Comparison of ENCODE assay signal across 11 mouse cellular contexts in genomic region chr5:118891131-118891530, GRCm38 (mm10).
DNase-seq lines count a peak whose midpoint lies in the region; ATAC-seq and TF ChIP-seq lines count a peak whose summit lies in the region.
"Had no signal": no experiment of that assay in that cellular context is flagged by ENCODE, and none has a peak within 500 bp of the region (broad histone marks: within the 10 kb centered on the region; RNA-seq: fewer than 3 reads in every experiment).

No protein-coding gene starts in this region.

- H3K4me3 ChIP-seq in lung, embryonic 14.5 days (ENCODE audit: low read depth, low read length), result no peak overlapping the region
- no peak overlapping the region for H3K4me3 ChIP-seq in embryonic facial prominence, embryonic 13.5 days
- H3K4me3 ChIP-seq in liver, embryonic 11.5 days (ENCODE audit: low read depth, low read length), result no peak overlapping the region
- H3K4me3 ChIP-seq: liver, embryonic 12.5 days had no signal

- no peak for ATAC-seq in lung, embryonic 14.5 days (ENCODE audit: insufficient read depth)
- peak; percentile 59 for ATAC-seq in embryonic facial prominence, embryonic 13.5 days (ENCODE audit: insufficient number of reproducible peaks, insufficient read depth, low FRiP score, low TSS enrichment, low read depth)
- no peak for ATAC-seq in liver, embryonic 11.5 days (replicated peaks; ENCODE audit: low FRiP score)
- ATAC-seq: liver, embryonic 12.5 days; Patski had no signal

- TF ChIP-seq CTCF in lung, embryonic 14.5 days (IDR thresholded peaks at IDR 0.05; ENCODE audit: low read depth), result no peak

- no peak overlapping the region for H3K4me2 ChIP-seq in lung, embryonic 14.5 days
- H3K4me2 ChIP-seq in embryonic facial prominence, embryonic 13.5 days, result peak overlapping the region; percentile 18; the same call in 1 of the 2 replicates
- no peak overlapping the region for H3K4me2 ChIP-seq in liver, embryonic 11.5 days
- H3K4me2 ChIP-seq: liver, embryonic 12.5 days had no signal

- no peaks in the 10 kb centered on the region for H3K27me3 ChIP-seq in lung, embryonic 14.5 days (ENCODE audit: insufficient read depth, low read length)
- H3K27me3 ChIP-seq in embryonic facial prominence, embryonic 13.5 days, result no peaks in the 10 kb centered on the region
- 0 out of 2 replicates have a peak, but pooled peaks cover 3% of the 10 kb centered on the region for H3K27me3 ChIP-seq in liver, embryonic 11.5 days (replicated peaks; ENCODE audit: control insufficient read depth, insufficient read depth, low read length)
- H3K27me3 ChIP-seq: liver, embryonic 12.5 days; Patski had no signal

- H3K27ac ChIP-seq in lung, embryonic 14.5 days (ENCODE audit: low read depth), result no peak overlapping the region
- H3K27ac ChIP-seq in embryonic facial prominence, embryonic 13.5 days, result peak overlapping the region; percentile 82
- H3K27ac ChIP-seq in liver, embryonic 11.5 days (ENCODE audit: low read depth, low read length), result no peak overlapping the region
- H3K27ac ChIP-seq: liver, embryonic 12.5 days had no signal

- H3K9me3 ChIP-seq in lung, embryonic 14.5 days (ENCODE audit: low read depth, low read length), result no peaks in the 10 kb centered on the region
- H3K9me3 ChIP-seq in embryonic facial prominence, embryonic 13.5 days, result no peaks in the 10 kb centered on the region
- no peaks in the 10 kb centered on the region for H3K9me3 ChIP-seq in liver, embryonic 11.5 days (ENCODE audit: control insufficient read depth, low read length)
- H3K9me3 ChIP-seq: liver, embryonic 12.5 days had no signal

- no peaks in the 10 kb centered on the region for H3K4me1 ChIP-seq in lung, embryonic 14.5 days (ENCODE audit: insufficient read depth)
- H3K4me1 ChIP-seq in embryonic facial prominence, embryonic 13.5 days, result peaks cover 14% of the 10 kb centered on the region
- H3K4me1 ChIP-seq in liver, embryonic 11.5 days (replicated peaks; ENCODE audit: control insufficient read depth, insufficient read depth, low read length), result no peaks in the 10 kb centered on the region
- H3K4me1 ChIP-seq: liver, embryonic 12.5 days had no signal

- DNase-seq in lung, embryonic 14.5 days, result peak; percentile 27
- no peak for DNase-seq in lung, postnatal 14 days
- peak; percentile 57 to 62 for DNase-seq in layer of hippocampus, postnatal 10 days (ENCODE audit: low spot score in 2 of 2)
- DNase-seq in right cerebral cortex, postnatal 4 days, result peak; percentile 65
- DNase-seq in ovary, adult 18-20 months (ENCODE audit: low spot score), result no peak
- DNase-seq in liver, embryonic 11.5 days (ENCODE audit: low spot score), result no peak
- DNase-seq: gastrocnemius, postnatal 25 days; kidney, adult 2 months had no signal

- no peak overlapping the region for H3K9ac ChIP-seq in lung, embryonic 14.5 days
- H3K9ac ChIP-seq in embryonic facial prominence, embryonic 13.5 days, result no peak overlapping the region
- H3K9ac ChIP-seq in liver, embryonic 11.5 days (ENCODE audit: low read depth, low read length), result no peak overlapping the region
- H3K9ac ChIP-seq: liver, embryonic 12.5 days had no signal

- H3K36me3 ChIP-seq in lung, embryonic 14.5 days (ENCODE audit: insufficient read depth), result no peaks in the 10 kb centered on the region
- H3K36me3 ChIP-seq in embryonic facial prominence, embryonic 13.5 days, result no peaks in the 10 kb centered on the region
- no peaks in the 10 kb centered on the region for H3K36me3 ChIP-seq in liver, embryonic 11.5 days (ENCODE audit: control insufficient read depth, insufficient read depth, low read length)
- H3K36me3 ChIP-seq: liver, embryonic 12.5 days had no signal

- 65% methylated on average over 6 of the region's 6 CpGs for WGBS in lung, embryonic 14.5 days
- WGBS in embryonic facial prominence, embryonic 13.5 days, result 36% methylated on average over 6 of the region's 6 CpGs
- WGBS in liver, embryonic 11.5 days, result 59% methylated on average over 6 of the region's 6 CpGs

Comparison
In these comparisons a context has a peak if more than half of its experiments do, and no peak if none do; other contexts are left out.
1. DNase-seq: peak in lung, embryonic 14.5 days (single experiment), layer of hippocampus, postnatal 10 days (2 of 2) and right cerebral cortex, postnatal 4 days (single experiment); none in lung, postnatal 14 days (single experiment), ovary, adult 18-20 months (single experiment) and liver, embryonic 11.5 days (single experiment).